Mouse (Mus musculus): Measurements from ENCODE around the gene Smbd1. TPM values are rescaled to one million over a fixed set of nuclear protein-coding genes. Genes with fewer than 3 reads are reported as not detected.

Gene Smbd1
- polyA plus RNA-seq, 1 experiment from 2014 or later = not detected

DNA sequence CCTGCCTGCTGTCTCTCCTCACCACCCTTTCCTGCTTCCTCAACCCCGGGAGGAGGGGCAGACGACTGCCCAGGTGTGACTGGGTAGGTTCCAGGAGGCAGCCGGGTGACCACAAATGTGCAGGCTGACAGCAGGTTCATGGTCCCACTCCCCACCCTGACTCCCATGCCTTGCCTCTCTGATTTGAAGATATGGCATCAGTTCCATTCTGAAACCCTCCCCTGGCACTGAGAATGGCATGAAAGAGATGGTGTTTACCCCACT lies 12.9 kb downstream of the Smbd1 start, which contains the start of gene Muc20:
Gene Muc20, minus strand, starts transcription at position 10 of the 264 bp plus-strand sequence.
- Histone ChIP-seq H3K4me1 (replicated peaks; ENCODE audit: control insufficient read depth, insufficient read depth, low read length) (no peaks in the 10 kb centered on the region), H3K9me3 (ENCODE audit: control insufficient read depth, low read length) (no peaks in the 10 kb centered on the region), H3K36me3 (replicated peaks; ENCODE audit: control insufficient read depth, insufficient read depth) (no peaks in the 10 kb centered on the region), H3K27ac (no peak within 1 kb of the TSS), H3K9ac (no peak within 1 kb of the TSS), H3K4me3 (replicated peaks; ENCODE audit: low read length) (no peak within 1 kb of the TSS), H3K4me2 (replicated peaks) (no peak within 1 kb of the TSS), H3K27me3 (ENCODE audit: control insufficient read depth, insufficient read depth, low read length) (no peaks in the 10 kb centered on the region)
- DNase-seq (ENCODE audit: low spot score) (no peak), ATAC-seq (ENCODE audit: low FRiP score) (no peak)
- WGBS = 84% methylated on average over 3 of the region's 3 CpGs

DNA sequence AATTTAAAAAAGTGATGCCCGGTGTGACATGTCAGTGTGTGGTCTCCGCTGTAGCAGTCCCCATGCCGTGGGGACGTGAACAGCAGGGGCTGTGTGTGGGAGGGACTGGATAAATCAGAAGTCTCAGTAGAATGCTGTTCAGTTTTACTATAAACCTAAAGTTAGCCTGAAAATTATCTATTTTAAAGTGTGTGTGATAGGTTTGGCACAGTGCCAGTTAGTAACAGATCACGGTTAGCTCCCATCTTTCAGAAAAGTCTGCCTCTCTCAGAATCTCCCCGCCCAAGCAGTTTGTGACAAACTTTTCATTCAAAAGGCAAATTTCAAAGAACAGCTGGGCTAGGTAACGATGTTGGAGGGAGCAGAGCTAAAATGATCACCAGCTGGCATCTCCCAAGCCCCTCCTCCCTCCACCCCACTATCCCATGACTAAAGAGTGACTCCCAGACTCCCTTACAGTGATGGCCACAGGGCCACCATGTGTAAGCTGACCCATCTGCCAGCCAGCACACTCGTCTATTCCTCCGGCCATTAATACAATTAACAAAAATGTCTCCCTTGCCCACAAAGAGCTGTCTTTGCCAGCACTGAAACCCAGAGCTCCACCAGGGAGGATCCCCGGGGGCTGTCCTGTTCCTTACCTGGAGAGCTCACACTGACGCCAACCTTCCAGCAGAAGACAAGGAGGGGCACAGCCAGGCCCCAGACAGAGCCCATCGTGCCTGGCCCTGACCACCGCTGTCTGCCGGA lies 13.4 kb downstream of the Smbd1 start:
- no peak overlapping the region for H3K4me2 ChIP-seq (replicated peaks)
- ATAC-seq (ENCODE audit: low FRiP score) = no peak
- DNase-seq (ENCODE audit: low spot score) = no peak
- no peaks in the 10 kb centered on the region for H3K36me3 ChIP-seq (replicated peaks; ENCODE audit: control insufficient read depth, insufficient read depth)
- no peak overlapping the region for H3K27ac ChIP-seq
- no peaks in the 10 kb centered on the region for H3K4me1 ChIP-seq (replicated peaks; ENCODE audit: control insufficient read depth, insufficient read depth, low read length)
- H3K9ac ChIP-seq = no peak overlapping the region
- no peaks in the 10 kb centered on the region for H3K27me3 ChIP-seq (ENCODE audit: control insufficient read depth, insufficient read depth, low read length)
- WGBS = 64% methylated on average over 14 of the region's 14 CpGs
- H3K4me3 ChIP-seq (replicated peaks; ENCODE audit: low read length) = no peak overlapping the region
- no peaks in the 10 kb centered on the region for H3K9me3 ChIP-seq (ENCODE audit: control insufficient read depth, low read length)

DNA sequence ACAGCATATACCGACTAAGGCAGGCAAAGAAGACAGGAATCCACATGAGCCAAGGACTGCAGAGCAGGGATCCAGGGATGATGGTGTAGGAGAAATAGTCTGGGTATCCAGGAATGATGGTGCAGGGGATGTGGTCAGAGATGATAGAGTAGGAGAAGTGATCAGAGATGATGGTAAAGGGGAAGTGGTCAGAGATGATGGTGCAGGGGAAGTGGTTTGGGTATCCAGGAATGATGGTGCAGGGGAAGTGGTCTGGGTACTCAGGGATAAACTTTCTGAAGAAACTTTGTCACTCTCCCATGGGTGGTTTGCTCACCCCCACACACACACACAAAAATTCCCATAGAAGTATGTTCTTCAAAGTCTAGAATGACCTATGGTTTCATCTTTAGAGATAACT lies 15.1 kb downstream of the Smbd1 start:
- Histone ChIP-seq H3K36me3 (replicated peaks; ENCODE audit: control insufficient read depth, insufficient read depth) (no peaks in the 10 kb centered on the region), H3K4me2 (replicated peaks) (no peak overlapping the region), H3K9me3 (ENCODE audit: control insufficient read depth, low read length) (no peaks in the 10 kb centered on the region), H3K27ac (no peak overlapping the region), H3K4me1 (replicated peaks; ENCODE audit: control insufficient read depth, insufficient read depth, low read length) (no peaks in the 10 kb centered on the region), H3K9ac (no peak overlapping the region), H3K27me3 (ENCODE audit: control insufficient read depth, insufficient read depth, low read length) (no peaks in the 10 kb centered on the region), H3K4me3 (replicated peaks; ENCODE audit: low read length) (no peak overlapping the region)
- 83% methylated on average over 1 of the region's 1 CpGs for WGBS
- no peak for DNase-seq (ENCODE audit: low spot score)
- no peak for ATAC-seq (ENCODE audit: low FRiP score)

DNA sequence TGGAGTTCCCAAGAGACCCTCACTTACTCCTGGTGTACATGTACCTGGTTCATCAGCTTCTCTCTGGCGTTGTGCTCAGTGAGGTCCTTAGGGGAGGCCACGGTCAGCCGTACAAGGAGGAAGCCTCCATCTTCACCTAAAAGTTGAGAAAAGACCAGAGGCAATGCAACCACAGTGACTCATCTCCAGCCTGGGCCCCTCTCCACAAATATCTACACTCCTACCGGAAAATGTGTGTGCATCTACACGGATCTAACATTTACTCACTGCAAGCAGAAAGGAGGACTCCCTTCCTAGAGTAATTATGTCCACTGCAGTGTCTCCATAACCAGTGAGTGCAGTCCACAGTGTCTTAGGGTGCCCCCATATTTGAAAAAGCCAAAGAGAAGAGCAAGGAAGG lies 20.2 kb downstream of the Smbd1 start:
- H3K4me3 ChIP-seq (replicated peaks; ENCODE audit: low read length) = no peak overlapping the region
- WGBS = 91% methylated on average over 5 of the region's 5 CpGs

DNA sequence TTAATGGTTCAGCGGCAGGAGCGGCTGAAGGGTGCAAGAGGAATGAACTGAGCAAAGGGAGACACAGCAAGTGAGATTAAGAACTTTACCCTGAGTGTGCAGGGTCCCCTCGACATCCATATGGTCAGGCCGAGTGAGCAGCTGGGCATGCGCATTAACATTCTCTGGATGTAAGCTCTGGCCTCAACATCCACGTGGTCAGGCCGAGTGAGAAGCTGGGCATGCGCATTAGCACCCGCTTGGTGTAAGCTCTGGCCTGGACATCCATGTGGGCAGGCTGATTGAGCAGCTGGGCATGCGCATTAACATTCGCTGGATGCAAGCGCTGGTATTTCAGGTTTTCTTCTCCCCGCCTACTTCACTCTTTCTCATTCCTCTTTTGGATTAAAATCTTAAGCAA lies 25.4 kb downstream of the Smbd1 start:
- Histone ChIP-seq H3K27ac (no peak overlapping the region), H3K36me3 (replicated peaks; ENCODE audit: control insufficient read depth, insufficient read depth) (no peaks in the 10 kb centered on the region), H3K27me3 (ENCODE audit: control insufficient read depth, insufficient read depth, low read length) (no peaks in the 10 kb centered on the region), H3K9ac (no peak overlapping the region), H3K4me2 (replicated peaks) (no peak overlapping the region), H3K4me3 (replicated peaks; ENCODE audit: low read length) (no peak overlapping the region), H3K4me1 (replicated peaks; ENCODE audit: control insufficient read depth, insufficient read depth, low read length) (no peaks in the 10 kb centered on the region), H3K9me3 (ENCODE audit: control insufficient read depth, low read length) (no peaks in the 10 kb centered on the region)
- DNase-seq (ENCODE audit: low spot score) = peak; percentile 42
- peak; percentile 43; the same call in 1 of the 2 replicates for ATAC-seq (ENCODE audit: low FRiP score)
- WGBS = 59% methylated on average over 13 of the region's 13 CpGs

More for the DNA sequence above, 20.2 kb downstream of the Smbd1 start:
- Histone ChIP-seq H3K4me2 (replicated peaks) (no peak overlapping the region), H3K27ac (no peak overlapping the region), H3K9me3 (ENCODE audit: control insufficient read depth, low read length) (no peaks in the 10 kb centered on the region), H3K9ac (no peak overlapping the region), H3K4me1 (replicated peaks; ENCODE audit: control insufficient read depth, insufficient read depth, low read length) (no peaks in the 10 kb centered on the region), H3K27me3 (ENCODE audit: control insufficient read depth, insufficient read depth, low read length) (no peaks in the 10 kb centered on the region), H3K36me3 (replicated peaks; ENCODE audit: control insufficient read depth, insufficient read depth) (no peaks in the 10 kb centered on the region)
- no peak for DNase-seq (ENCODE audit: low spot score)
- ATAC-seq (ENCODE audit: low FRiP score) = no peak

DNA sequence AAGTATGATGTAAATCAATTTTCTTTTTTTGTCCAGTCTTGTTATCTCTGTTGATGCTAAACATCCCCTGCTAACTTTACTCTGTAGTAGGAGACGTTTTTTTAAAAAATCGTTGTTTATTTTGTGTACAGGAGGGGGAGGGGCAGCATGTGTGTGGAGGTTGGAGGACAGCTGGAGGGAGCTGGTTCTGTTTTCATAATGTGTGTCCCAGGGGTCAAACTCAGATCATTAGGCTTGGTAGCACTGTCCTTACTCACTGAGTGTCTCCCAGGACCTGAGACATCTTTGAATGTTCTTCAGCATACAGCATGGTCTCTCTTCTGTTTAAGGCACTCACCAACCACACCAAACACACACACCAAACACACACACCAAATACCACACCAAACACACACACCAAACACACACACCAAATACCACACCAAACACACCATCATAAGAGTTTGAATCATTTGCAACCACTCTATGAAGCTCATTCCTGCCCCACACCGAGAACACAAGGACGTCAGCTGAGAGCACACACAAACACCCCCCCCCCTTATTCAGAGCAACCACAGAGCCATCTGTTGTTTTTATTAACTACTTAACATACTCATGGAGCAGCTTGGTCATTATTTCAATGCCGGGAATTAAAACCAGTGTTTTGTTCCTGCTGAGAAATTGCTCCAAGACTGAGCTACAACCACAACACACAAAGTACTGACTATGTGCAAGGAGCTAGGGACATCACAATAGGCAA lies 26.8 kb downstream of the Smbd1 start:
- 35% methylated on average over 5 of the region's 5 CpGs for WGBS
- no peak for ATAC-seq (ENCODE audit: low FRiP score)
- Histone ChIP-seq H3K27me3 (ENCODE audit: control insufficient read depth, insufficient read depth, low read length) (no peaks in the 10 kb centered on the region), H3K4me3 (replicated peaks; ENCODE audit: low read length) (no peak overlapping the region), H3K9ac (no peak overlapping the region), H3K27ac (0 out of 2 replicates have a peak overlapping the region, but pooled peaks have one; percentile 9), H3K4me1 (replicated peaks; ENCODE audit: control insufficient read depth, insufficient read depth, low read length) (no peaks in the 10 kb centered on the region), H3K36me3 (replicated peaks; ENCODE audit: control insufficient read depth, insufficient read depth) (no peaks in the 10 kb centered on the region), H3K9me3 (ENCODE audit: control insufficient read depth, low read length) (no peaks in the 10 kb centered on the region), H3K4me2 (replicated peaks) (no peak overlapping the region)
- no peak for DNase-seq (ENCODE audit: low spot score)

DNA sequence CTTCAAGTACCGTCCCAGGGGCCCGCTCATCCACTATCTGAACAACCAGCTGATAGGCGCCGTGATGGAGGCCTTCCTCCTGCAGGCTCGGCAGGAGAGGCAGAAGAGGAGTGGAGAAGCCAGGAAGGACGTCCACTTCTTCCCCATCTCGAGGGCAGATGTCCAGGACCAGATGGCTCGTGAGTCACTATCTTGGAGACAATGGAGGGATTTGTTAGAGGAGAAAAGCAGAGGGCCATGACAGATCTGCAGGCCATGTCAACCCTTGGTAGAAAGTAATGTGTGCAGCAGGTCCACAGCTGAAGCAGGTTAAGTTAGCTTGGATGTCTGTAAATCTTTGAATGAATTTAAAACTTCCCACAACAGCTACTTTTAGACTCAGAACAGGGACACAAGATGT lies 31.3 kb downstream of the Smbd1 start:
- Histone ChIP-seq H3K4me1 (replicated peaks; ENCODE audit: control insufficient read depth, insufficient read depth, low read length) (no peaks in the 10 kb centered on the region), H3K36me3 (replicated peaks; ENCODE audit: control insufficient read depth, insufficient read depth) (no peaks in the 10 kb centered on the region), H3K9ac (no peak overlapping the region), H3K4me2 (replicated peaks) (no peak overlapping the region), H3K4me3 (replicated peaks; ENCODE audit: low read length) (no peak overlapping the region), H3K27me3 (ENCODE audit: control insufficient read depth, insufficient read depth, low read length) (no peaks in the 10 kb centered on the region), H3K27ac (no peak overlapping the region), H3K9me3 (ENCODE audit: control insufficient read depth, low read length) (no peaks in the 10 kb centered on the region)
- DNase-seq (ENCODE audit: low spot score) (no peak), ATAC-seq (ENCODE audit: low FRiP score) (no peak)
- 57% methylated on average over 8 of the region's 8 CpGs for WGBS

DNA sequence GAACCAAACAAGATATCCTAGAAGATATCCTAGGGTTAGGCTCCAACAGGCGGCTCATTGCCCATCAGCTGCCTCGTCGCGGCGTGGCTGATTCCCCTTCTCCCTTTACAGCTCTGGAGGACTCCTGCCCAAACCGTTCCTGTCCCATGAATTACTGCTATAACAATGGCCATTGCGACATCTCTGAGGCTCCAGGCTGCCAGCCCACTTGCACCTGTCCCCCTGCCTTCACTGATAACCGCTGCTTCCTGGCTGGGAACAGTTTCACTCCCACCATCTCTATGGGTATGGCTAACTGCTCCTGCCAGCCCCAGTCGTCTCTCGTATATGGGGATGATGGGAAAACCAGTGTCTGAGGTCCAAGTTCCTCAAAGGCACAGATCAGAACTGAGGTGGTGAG lies 33.6 kb downstream of the Smbd1 start:
- H3K4me1 ChIP-seq (replicated peaks; ENCODE audit: control insufficient read depth, insufficient read depth, low read length) = no peaks in the 10 kb centered on the region
- no peak overlapping the region for H3K9ac ChIP-seq
- H3K36me3 ChIP-seq (replicated peaks; ENCODE audit: control insufficient read depth, insufficient read depth) = no peaks in the 10 kb centered on the region
- H3K27ac ChIP-seq = no peak overlapping the region
- no peaks in the 10 kb centered on the region for H3K9me3 ChIP-seq (ENCODE audit: control insufficient read depth, low read length)
- H3K4me3 ChIP-seq (replicated peaks; ENCODE audit: low read length) = no peak overlapping the region
- ATAC-seq (ENCODE audit: low FRiP score) = no peak
- H3K27me3 ChIP-seq (ENCODE audit: control insufficient read depth, insufficient read depth, low read length) = no peaks in the 10 kb centered on the region
- H3K4me2 ChIP-seq (replicated peaks) = no peak overlapping the region
- WGBS = 83% methylated on average over 10 of the region's 10 CpGs
- DNase-seq (ENCODE audit: low spot score) = no peak

DNA sequence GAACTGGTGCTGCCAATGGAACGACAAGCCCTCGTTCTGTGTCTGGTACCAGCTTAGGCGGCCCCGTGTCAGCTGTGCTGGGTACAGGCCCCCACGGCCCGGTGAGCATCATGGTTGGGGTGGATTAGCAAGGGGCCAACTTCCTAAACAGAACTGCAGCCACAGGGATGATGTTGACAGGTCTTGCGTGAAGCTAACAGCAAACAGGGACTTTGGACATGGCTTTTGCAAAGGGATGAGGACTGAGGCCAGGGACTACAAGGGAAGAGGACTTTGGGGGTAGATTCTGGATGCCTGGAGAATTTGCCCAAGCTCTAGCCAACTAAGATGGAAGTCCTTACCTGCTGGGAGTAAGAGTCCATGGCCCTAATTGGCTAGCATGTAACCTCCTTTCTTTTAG lies 43.4 kb downstream of the Smbd1 start:
- 94% methylated on average over 7 of the region's 7 CpGs for WGBS

More for the DNA sequence above, 43.4 kb downstream of the Smbd1 start:
- Histone ChIP-seq H3K4me3 (replicated peaks; ENCODE audit: low read length) (no peak overlapping the region), H3K4me2 (replicated peaks) (no peak overlapping the region), H3K36me3 (replicated peaks; ENCODE audit: control insufficient read depth, insufficient read depth) (no peaks in the 10 kb centered on the region), H3K9me3 (ENCODE audit: control insufficient read depth, low read length) (no peaks in the 10 kb centered on the region), H3K9ac (no peak overlapping the region), H3K27ac (no peak overlapping the region), H3K27me3 (ENCODE audit: control insufficient read depth, insufficient read depth, low read length) (no peaks in the 10 kb centered on the region), H3K4me1 (replicated peaks; ENCODE audit: control insufficient read depth, insufficient read depth, low read length) (no peaks in the 10 kb centered on the region)
- no peak for DNase-seq (ENCODE audit: low spot score)
- no peak for ATAC-seq (ENCODE audit: low FRiP score)

All from hindbrain, embryonic 14.5 days (tissue).